Mouse (Mus musculus) lung, adult 18-20 months (tissue): ENCODE data around the gene Hoxa9.
A peak's percentile ranks its signal among the peaks of the same experiment; 100 is the strongest.

Experiments
- DNase-seq, 2 experiments: peaks; one replicate each; pipeline ENCODE4 v3.0.0; 2022; ENCODE audit warnings: mixed read lengths in 2 of 2

Hoxa9 gene

DNA sequence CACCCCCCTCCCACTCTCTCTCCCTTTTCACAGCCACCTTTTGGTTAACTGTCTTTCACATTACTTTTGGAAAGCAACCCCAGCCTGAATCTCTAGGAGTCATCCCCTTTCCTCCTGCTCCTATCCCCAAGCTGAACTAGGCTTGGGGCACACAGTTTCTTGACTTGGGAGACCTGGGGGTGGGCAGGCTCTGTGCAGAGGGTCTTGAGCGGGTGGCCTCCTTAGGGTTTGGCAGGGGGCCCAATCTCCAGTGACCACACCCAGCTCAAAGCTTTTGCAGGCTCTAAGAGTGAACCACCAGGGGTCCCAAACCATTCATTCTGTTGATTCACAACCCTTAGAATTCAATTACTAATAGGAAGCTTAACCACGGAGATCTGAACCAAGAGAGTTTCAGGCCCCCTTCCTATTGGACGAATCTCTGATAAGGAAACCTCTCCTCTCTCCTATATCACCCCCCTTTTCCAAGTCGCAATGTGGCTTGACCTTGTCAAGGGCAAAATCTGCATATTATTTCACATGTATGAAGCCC, 12.0 kb upstream of the Hoxa9 start:
- DNase-seq: no peak

DNA sequence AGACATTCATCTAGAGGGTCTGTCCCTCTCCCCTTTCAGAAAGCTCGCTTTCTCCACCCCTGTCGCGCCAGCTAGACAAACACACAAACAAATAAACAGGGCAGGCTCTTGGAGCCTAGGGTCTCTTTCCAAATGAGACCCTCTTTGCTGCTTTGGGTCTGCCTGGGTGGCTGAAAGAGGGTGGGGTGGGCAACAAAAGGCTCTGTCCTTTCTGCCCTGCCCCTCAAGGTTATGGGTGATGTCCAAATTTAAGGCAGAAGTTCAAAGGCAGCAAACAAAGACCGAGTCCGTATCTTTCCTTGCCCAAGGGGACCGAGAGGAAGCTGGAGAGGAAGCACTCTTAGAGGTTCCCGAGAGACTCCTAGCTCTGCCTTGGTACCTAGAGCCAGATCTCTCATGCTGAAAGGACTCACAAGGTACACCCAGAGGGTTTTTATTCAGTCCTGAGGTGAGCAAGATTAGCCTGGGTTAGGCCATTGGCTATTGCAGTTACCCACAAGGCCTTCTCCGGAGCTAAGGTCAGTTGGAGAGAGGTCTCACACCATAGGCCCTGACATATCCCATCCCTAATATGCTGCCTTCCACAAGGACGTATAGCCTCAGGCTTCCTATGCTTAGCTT, 10.2 kb upstream of the Hoxa9 start:
- no peak for DNase-seq

- DNase-seq: peak; percentile 71 to 72
Measured at GRCm38 (mm10) chr6:52240389-52241000, 9.6 kb upstream of the Hoxa9 start, which contains the start of gene Hoxa10. Gene Hoxa10, minus strand, starts transcription at chr6:52240854.

DNA sequence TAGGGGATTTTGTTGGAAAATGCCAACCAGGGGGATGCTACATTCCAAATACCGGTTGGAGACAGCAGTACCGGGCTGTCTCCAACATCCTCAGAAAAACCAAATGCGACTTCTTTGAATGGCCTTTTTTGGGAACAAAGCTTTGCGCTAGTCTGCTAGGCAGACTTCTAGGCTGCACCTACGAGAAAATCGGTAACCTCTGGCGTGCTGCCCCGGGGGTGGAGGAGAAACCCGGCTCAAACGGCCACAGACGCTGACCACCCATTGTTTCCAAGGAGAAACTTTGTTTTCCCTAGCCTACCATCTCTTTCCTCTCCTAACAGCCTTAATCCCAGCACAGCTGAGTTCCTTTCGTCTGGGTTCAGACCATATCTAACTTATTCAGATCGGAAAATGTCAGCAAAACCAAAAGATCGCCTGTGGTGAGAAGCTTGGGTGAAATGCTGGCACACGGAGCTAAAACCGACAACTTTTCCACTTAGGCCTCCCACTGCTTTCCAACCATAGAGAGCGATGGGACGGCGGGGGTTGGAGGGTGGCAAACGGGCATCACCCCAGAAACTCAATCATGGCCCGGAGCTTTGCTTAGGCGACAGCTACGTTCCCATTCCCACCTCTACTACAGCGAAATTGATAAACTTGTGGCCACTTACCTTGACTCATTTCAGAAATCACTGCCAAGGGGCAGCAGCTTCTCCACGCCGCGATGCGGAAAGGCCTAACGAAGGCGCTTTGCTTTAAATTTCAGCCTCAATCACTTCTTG, 8.9 kb upstream of the Hoxa9 start:
- DNase-seq: no peak

DNA sequence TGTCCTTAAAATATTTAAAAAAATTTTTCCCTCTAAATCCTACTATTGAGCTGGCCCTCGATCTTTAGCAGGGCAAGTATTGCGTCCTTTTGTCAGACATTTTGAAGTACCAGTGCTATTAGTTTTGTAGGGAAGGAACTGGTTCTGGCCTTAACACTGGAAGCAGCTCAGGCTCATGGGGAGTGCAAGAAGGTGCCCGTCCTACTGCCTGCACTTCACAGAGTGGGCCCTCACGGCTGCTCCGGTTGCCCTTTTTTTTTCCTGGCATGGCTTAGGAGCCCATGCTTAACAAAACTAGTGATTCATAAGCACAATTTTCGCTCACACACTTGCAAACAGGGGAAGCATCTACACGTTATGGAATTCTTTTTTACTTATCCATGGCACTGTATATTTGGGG, 8.1 kb upstream of the Hoxa9 start:
- no peak for DNase-seq

DNA sequence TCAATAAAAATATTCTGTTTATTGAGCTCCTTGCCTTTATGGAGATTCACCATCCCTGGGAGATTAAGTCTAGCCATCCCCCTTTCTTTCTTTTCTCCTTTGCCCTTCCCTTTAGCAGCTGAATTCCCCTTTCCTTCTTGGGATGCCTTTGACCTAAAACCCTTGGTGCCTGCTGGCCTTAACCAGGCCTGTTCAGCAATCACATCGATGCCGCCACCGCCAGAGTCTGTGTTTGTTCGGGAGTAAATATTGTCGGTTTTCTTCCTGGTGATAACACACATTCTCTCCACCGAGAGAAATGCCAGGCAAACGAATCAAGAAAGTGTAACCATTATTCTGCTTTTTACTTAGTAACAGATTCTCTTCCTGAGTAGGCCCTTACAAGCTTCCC, 7.3 kb upstream of the Hoxa9 start:
- DNase-seq: no peak

- DNase-seq: no peak
Measured at GRCm38 (mm10) chr6:52237346-52238154, 6.7 kb upstream of the Hoxa9 start.

DNA sequence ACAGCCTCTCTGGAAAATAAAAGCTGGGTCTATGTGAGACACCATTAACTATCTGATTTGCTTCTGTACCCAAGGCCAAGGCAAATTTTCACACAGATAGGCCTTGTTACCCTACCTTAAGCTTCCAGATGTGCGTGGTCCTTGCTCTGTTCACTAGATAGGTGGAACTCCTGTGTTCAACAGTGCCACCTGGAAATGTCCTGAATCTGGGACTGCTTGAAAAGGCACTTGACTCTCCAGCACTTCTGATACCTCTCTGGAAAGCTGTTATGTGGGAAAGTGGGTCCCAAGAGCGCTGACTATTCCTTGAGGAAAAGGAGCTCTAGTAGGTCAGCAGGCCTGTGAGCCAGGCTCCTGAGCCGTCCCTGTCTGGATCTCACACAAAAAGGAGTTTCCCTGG, 5.9 kb upstream of the Hoxa9 start:
- no peak for DNase-seq

DNA sequence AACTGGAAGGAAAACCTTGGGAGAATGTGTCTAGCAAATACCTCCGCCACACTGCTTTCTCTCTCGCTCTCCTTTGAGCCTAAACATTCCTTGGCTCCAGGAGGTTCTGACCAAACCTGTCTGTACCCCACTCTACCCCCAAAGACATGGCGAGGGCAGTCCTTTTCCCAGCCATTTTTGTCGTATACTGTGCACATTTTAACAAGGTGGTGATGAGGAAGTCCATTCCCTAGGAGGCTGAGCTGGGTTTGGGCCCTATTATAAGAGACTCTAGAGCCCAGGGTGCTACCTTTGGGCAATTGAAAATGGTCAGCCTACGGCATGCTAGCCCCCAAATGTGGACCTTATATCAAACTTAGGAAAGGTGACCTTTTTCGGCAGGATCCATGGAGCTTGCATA, 5.0 kb upstream of the Hoxa9 start:
- DNase-seq: no peak

DNA sequence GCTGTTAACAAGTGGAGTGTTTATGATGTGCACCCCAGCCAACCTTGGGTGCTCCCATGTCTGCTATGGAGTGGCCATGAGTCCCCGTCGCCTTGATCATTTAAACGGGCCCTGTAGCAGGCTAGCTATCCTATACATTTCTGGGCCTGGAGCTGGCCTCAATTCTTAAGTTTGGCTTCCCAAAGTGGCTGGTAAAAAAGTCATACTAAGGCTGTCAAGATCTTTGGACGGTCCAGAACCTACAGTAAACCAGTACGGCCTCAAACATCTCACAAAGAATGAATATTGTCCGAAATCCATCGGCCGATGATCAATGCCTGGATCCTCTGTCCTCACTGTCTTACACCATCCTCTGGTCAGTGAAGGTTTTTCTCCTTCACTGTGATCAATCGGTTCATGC, 4.4 kb upstream of the Hoxa9 start:
- no peak for DNase-seq

GRCm38 (mm10) chr6:52234428-52235140, 3.7 kb upstream of the Hoxa9 start:
- no peak for DNase-seq

DNA sequence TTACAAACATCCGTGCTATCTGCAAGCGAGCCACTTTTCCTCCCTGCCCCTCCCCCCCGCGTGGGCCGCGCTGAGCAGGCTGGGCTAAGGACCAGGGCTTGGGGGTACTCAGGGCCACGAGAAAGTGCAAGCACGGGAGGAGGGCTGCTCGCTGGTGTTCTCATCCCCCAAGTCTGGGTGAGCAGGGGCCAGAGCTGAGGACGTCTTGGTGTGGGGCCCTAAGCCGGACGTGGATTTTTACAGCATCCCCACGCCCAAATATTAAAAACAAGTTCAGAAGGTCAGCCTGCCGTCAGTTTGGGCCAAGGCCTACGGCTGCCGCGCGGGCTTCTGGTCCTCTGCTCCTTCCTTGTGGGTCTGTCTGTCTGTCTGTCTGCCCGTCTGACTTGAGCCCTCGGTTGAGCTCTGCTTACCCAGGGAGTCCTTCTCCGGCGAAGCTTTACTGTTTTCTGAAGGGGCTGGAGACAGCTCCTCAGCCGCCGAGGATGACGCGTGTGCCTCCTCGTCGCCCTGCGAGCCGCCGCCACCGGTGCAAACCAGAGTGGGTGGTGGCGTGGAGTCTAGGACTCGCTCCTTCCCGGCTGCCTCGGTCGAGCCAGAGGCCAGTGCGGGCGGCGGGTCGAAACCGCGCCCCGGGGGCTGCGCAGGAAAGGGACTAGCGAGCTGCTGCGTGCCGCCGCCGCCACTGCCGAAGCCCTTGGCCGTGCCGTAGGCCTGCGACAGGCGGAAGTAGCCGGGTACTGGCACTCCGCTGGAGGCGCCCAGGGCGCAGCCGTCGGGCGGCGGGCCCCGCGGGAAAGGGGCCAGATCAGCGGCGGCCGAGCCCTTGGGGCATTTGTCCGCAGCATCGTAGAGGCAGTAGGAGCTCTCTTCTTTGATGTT, 2.9 kb upstream of the Hoxa9 start:
- no peak for DNase-seq

GRCm38 (mm10) chr6:52232984-52233545, 2.2 kb upstream of the Hoxa9 start:
- no peak for DNase-seq

- DNase-seq: no peak
Measured at GRCm38 (mm10) chr6:52232568-52232965, 1.7 kb upstream of the Hoxa9 start.

DNA sequence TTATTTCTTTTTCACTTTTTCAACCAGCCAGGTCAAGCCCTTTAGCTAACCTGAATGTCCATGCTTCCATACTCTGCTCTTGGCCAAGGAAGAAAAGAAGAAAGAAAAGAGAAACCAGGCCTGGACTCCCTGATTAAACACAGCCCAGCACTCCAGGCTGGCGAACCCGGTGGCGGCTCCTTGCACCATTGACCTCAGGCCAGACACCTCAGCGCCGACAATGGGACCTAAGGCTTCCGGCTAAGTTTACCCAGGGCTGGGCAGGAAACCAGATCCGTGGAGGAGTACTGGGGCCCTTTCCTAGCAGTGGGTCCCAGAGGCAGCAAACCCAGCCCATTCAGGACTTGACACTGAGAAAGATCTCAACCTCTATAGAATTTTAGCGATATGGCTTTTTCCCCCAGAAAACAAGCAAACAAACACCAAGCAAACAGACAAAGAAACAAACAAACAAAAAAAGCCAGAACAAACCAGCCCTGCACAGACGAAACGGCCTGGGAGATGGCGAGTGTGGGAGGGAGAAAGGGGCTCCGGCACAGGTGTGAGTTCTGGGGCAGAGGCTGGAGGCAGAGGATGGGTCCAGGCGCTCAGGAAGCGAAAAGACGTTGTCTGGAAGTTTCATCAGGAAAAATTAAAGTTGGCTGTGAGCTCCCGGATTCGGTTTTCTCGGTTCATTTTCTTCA, 1.1 kb upstream of the Hoxa9 start:
- DNase-seq: no peak

DNA sequence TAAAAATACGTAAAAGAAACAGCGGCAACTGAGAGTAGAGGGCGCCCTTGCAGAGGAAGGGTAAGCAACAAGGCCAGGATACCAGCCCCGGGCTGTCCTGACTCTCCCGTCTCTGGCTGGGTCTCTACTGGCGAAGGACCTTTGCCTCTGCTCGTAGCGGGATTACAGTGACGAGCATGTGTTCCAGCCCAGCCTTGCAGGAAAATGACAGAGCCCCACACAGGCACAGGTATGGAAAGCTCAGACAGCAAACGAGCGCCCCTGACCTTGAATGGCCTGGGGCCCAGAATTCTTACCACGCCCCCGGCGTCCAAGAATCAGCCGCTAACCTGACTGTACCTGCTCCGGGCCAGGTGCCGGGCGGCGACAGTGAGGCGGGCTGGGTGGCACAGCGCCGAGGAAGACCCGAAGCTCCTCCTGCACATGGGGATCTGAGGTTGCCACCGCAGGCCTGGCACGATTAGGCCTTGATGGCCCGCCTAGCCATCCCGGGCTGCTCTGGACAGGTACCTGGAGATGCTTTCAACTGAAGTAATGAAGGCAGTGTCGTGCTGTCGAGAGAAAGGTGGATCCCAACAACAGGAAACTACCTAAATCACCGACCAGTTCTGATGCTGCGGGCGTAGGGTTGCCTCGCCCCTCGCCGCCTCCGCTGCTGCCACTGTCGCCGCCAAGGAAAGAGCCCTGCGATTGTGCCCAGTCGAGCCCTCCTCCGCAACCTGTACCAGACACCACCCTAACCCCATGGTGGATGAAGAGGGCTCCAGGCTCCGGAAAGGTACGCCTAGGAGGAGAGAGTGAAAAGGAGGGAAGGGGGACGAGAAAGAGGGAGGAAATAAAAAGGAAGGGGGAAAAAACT, 1.1 kb downstream of the Hoxa9 start:
- DNase-seq: no peak

GRCm38 (mm10) chr6:52228475-52229465, 2.1 kb downstream of the Hoxa9 start:
- DNase-seq: no peak
